Mouse (Mus musculus) erythroblast, embryonic 14.5 days (primary cell): Measurements from ENCODE around the gene Cdk6. TPM values are rescaled to one million over a fixed set of nuclear protein-coding genes. Genes with fewer than 3 reads are reported as not detected.
"Not testable (repeated sequence)": the region's sequence is repeated elsewhere in the genome, so short reads cannot be mapped to it uniquely, and the experiment has no call there.

Experiments
- H3K27me3 ChIP-seq: 2 replicates; pipeline ENCODE4 v1.6.1; 2012; ENCODE audit warnings: inconsistent platforms; ENCODE audit not compliant: control insufficient read depth
- H3K36me3 ChIP-seq: 2 replicates; pipeline ENCODE4 v1.6.1; 2012; ENCODE audit warnings: mild to moderate bottlenecking, inconsistent platforms; ENCODE audit not compliant: control insufficient read depth
- H3K4me1 ChIP-seq: 2 replicates; pipeline ENCODE4 v1.6.1; 2012; ENCODE audit warnings: inconsistent platforms; ENCODE audit not compliant: control insufficient read depth
- H3K4me3 ChIP-seq: replicated peaks from 2 replicates; pipeline ENCODE3; 2012; ENCODE audit warnings: moderate library complexity, mild to moderate bottlenecking, inconsistent platforms
- H3K9me3 ChIP-seq: 2 replicates; pipeline ENCODE4 v1.6.1; 2012; ENCODE audit warnings: low read length, inconsistent platforms, mixed read lengths; ENCODE audit not compliant: control insufficient read depth
- GATA1 ChIP-seq: IDR thresholded peaks from 2 replicates; pipeline ENCODE4 v1.6.1; 2012; ENCODE audit warnings: low read length, inconsistent platforms, mixed read lengths
- TAL1 ChIP-seq: IDR thresholded peaks from 3 replicates; pipeline ENCODE4 v1.6.1; 2012; ENCODE audit warnings: low read length, inconsistent platforms, mixed read lengths
- polyA plus RNA-seq: library from polyadenylated mRNA; stranded (reverse); fragments of >175 nt; gene quantifications from 2 replicates; pipeline ENCODE4 v1.2.3, GENCODE M21; 2012

Gene Cdk6
- polyA plus RNA-seq, 1 experiment, result 0.03 TPM

DNA sequence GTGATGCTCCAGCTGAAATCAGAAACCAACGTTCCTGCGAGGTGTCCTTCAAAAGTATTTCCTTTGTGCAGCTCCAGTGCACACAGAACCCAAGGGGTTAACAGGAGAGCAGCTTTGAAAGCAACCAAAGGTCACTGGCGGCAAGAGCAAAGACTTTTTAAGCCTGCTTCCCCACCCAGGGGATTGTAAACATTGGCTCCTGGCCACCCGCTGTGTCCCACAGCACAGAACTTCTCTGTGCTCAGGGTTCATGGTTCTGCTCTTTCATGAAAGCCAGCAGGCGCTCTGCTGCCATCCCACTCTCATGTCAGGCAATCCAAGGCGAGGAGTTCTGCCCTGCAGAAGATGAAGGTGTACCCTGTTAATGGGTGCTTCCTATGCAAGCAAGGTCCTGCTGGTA lies 112.7 kb downstream of the Cdk6 start:
- H3K27me3 ChIP-seq, H3K36me3 ChIP-seq, H3K9me3 ChIP-seq, H3K4me3 ChIP-seq, H3K4me1 ChIP-seq: not testable (repeated sequence)

DNA sequence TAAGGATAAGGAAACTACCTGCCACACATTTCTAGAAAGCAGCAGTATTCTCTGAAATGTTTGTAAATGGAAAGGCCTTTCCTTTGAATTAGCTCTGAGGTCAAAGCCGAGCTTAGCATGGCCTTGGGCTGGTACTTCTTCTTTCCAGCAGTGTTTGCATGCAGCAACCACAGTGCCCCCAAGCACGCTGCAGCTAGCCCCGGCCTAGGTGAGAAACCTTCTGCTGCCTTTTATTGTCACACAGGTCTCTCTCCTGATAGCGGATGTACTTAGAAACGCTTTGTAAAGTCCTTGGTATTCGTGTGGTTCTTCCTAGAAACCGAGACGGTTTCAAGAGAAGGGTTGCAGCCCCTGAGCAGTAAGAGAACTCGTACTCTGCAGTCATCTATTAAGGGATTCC lies 119.6 kb downstream of the Cdk6 start:
- Histone ChIP-seq H3K4me3 (no peak overlapping the region), H3K4me1 (peaks cover 10% of the 10 kb centered on the region), H3K27me3 (no peaks in the 10 kb centered on the region), H3K9me3 (no peaks in the 10 kb centered on the region), H3K36me3 (no peaks in the 10 kb centered on the region)
- TF ChIP-seq TAL1 (no peak), GATA1 (no peak)

DNA sequence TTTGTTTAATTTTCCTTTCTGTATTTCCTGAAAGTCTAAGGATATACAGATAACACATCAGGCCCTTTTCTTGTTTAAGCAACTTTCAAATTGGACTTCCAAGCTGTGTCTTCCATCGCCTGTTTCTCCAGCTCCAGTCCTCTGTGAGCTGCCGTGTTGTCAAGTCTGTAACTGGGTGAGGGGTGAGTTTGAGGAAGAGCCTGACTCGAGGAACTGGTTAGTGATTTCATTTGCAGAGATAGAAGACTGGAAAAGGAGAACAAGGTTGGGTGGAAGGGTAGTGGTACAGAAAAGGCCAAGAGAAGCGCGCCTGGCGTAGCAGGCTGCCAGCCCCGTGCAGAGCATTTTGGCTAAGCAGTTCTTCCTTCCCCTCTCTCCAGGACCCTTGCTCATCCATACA lies 120.1 kb downstream of the Cdk6 start:
- Histone ChIP-seq H3K27me3 (no peaks in the 10 kb centered on the region), H3K36me3 (no peaks in the 10 kb centered on the region), H3K4me3 (no peak overlapping the region), H3K4me1 (peaks cover 10% of the 10 kb centered on the region), H3K9me3 (no peaks in the 10 kb centered on the region)
- TF ChIP-seq GATA1, result no peak

DNA sequence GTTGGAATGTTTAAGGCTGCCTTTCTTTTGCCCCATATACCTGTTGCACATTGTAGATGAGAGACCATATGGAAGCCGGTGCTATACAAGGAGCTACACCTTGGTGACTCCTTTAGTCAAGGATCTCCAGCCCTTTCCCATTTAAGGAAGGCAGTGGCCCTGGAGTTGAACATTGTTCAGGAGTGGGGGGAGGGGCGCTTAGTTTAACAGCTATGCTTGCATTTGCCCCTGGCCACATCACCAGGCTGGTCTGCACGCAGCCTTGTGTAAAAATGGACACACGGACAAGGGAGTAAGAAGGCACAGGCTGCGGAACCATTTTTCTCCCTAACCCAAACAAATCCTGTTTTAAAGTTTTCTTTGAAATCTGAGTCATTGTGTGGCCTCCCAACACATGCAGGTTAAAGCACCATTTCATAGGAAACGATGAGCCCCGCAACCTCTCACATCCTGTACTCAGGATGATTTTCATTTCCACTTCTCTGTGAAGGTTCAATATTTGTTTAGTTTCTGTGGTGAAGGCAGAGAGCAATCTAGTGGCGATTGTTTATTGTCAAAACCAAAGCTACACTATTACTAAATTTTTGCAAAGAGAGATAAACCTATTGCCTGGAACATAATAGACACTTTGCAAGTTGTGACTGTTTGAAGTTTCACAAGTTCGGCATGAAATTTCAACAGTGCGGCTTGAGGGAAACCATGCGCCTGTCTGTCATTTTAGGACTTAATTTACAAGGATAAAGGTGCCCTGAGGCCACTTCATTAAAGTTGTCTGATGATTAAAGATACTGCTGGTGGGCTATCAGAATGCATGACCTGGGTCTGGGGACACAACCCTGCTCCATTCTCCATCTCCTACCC lies 121.8 kb downstream of the Cdk6 start:
- Histone ChIP-seq H3K9me3 (no peaks in the 10 kb centered on the region), H3K4me3 (no peak overlapping the region), H3K36me3 (no peaks in the 10 kb centered on the region), H3K4me1 (peaks cover 10% of the 10 kb centered on the region), H3K27me3 (no peaks in the 10 kb centered on the region)
- TF ChIP-seq GATA1 (no peak), TAL1 (no peak)

DNA sequence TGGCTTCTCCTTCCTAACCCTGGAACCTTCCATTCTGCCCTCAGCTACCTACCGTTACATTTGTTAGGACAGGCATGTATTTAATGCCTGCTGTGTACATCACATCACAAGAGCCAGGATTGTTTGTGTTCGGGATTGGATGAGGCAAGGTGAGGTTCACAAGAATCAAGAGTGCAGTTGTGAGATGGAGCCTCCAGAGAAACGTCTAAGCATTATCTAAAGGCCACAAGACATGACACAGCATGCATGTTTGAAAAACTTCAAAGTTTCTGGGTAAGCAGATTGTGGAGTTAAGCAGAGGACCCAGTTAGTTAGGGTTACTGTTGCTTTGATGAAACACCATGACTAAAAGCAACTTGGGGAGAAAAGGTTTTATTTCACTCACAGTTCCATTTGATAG lies 122.5 kb downstream of the Cdk6 start:
- TF ChIP-seq GATA1 (no peak), TAL1 (no peak)
- H3K9me3 ChIP-seq, result no peaks in the 10 kb centered on the region
- H3K4me3 ChIP-seq, result no peak overlapping the region
- no peaks in the 10 kb centered on the region for H3K36me3 ChIP-seq
- H3K27me3 ChIP-seq, result no peaks in the 10 kb centered on the region
- peaks cover 10% of the 10 kb centered on the region for H3K4me1 ChIP-seq

DNA sequence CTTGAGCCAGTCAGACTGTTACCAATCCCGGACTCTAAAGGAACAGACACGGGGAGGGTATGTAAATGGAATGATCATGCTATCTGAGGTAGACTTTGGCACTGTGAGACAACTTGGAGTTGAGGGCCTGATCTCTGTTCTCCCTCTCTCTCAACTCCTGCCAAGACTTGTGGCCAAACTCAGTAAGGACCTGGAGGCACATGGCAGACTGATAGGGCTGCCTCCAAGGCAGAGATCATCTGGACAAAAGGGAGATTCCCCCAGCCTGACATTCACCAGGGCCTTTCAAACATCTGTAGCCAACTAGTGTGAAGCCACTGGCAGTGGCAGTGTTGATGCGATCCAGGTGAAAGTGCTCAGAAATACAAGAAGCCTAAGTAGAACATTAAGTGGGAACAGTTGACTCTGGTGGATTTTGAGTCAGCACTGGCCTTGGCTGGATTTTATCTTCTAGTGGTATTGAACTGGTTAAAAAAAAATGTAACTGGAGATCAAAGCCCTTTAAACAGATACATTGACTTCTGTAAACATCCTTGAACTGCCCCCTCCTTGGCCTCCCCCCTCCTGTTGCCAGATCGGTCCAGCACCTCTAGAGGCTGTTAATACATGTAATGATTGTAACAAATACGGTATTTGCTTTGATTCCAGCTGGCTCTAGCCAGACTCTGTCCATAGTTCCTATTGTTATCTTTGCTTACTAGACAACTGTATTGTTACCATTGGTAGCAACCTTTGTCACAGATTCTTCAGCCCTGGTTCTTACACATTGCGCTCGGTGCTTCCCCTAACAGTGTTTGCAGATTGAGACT lies 125.0 kb downstream of the Cdk6 start:
- H3K4me3 ChIP-seq, result no peak overlapping the region
- peaks cover 7% of the 10 kb centered on the region; the same call in 1 of the 2 replicates for H3K4me1 ChIP-seq
- TF ChIP-seq GATA1, result no peak
- TF ChIP-seq TAL1, result no peak
- H3K27me3 ChIP-seq, result no peaks in the 10 kb centered on the region
- no peaks in the 10 kb centered on the region for H3K36me3 ChIP-seq
- H3K9me3 ChIP-seq, result no peaks in the 10 kb centered on the region

DNA sequence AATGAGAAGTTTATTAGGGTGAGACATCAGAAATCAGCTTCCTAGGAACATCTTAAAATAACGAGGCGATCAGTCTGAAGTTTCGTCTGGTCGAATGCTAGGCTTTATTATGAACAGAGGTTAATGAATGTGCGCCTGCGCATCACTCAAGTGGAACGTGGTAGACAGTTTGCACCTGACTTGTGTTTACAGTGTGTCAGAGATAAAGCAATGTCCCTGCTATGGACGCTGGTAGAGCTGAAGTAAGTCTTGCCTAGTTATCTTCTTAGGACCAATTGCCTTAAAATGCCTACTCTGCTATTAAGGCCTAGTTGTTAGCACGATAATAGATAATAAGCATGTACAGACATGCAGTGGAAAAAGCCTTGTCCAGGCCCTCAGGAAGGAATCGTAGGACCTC lies 129.6 kb downstream of the Cdk6 start:
- H3K9me3 ChIP-seq, result no peaks in the 10 kb centered on the region
- no peaks in the 10 kb centered on the region for H3K27me3 ChIP-seq
- peaks cover 5% of the 10 kb centered on the region; the same call in 1 of the 2 replicates for H3K36me3 ChIP-seq
- H3K4me3 ChIP-seq, result no peak overlapping the region
- no peaks in the 10 kb centered on the region for H3K4me1 ChIP-seq
- TF ChIP-seq GATA1 (no peak), TAL1 (no peak)

DNA sequence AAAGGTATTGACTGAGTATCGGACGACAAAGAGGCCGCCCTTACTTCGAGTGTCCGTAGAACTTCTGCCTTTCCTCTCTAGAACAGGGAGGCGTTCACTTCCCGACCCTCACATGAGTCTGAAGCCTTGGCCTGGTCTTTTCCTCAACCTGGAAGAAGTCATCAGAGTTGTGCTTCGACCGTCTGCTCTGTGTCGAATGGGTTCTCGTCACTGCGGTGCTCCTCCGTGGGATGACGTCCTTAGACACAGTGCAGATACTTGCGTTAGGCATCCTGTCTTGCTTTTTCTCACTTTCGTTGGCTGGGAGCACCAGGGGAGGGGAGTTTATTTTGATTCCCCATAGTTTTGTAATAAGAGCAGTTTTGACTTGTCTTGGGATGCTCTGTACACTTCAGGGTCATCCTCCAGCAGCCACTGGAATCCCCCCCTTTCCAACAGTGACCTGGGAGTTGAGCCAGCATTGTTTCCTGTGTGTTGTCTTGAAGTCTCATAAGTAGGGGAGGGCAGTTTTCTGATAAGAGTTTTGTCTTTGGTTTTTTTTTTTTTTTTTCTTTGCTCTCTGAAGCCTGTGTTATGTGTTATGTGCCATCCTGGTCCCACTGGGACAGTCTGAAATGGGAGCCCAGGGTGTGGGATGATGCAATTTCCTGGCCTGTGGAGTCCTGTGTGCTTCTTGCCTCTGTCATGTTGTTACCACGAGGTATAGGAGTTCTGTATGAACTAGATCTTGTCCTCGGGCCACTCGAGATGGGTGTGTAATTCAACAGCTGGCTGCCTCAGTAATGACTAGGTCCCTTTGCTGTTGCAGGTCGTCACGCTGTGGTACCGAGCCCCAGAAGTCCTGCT lies 131.2 kb downstream of the Cdk6 start:
- Histone ChIP-seq H3K36me3 (peaks cover 5% of the 10 kb centered on the region; the same call in 1 of the 2 replicates), H3K9me3 (no peaks in the 10 kb centered on the region), H3K4me1 (no peaks in the 10 kb centered on the region), H3K27me3 (no peaks in the 10 kb centered on the region), H3K4me3 (no peak overlapping the region)
- TF ChIP-seq TAL1, result no peak
- no peak for TF ChIP-seq GATA1

DNA sequence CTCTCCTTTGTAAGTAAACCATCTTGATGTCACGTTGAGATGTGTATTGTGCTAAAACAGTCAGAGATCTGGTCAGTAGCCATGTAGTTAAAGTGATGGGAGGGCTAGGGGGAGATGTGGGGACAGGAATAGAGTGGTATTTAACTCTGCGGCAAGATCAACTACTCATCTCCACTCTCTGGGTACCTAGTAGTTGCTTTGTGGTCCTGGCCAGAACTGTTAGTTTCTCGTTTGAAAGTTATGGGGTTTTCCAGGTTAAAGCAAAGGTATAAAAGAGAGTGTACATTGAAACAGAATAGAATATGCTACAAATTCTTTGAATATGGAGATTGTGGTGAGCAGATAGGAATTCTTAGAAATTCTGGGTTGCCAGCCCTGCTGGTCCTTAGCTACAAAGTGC lies 136.4 kb downstream of the Cdk6 start:
- no peak for TF ChIP-seq GATA1
- TF ChIP-seq TAL1, result no peak
- no peaks in the 10 kb centered on the region for H3K27me3 ChIP-seq
- H3K9me3 ChIP-seq, result no peaks in the 10 kb centered on the region
- no peak overlapping the region for H3K4me3 ChIP-seq
- no peaks in the 10 kb centered on the region; the same call in 1 of the 2 replicates for H3K4me1 ChIP-seq
- H3K36me3 ChIP-seq, result peaks cover 5% of the 10 kb centered on the region; the same call in 1 of the 2 replicates
